Mouse (Mus musculus): ENCODE data around the gene Taok2. TPM values are rescaled to one million over a fixed set of nuclear protein-coding genes. Genes with fewer than 3 reads are reported as not detected.

Gene Taok2
- total RNA-seq, 2 experiments from 2014 or later, result 33.1 to 33.5 TPM

DNA sequence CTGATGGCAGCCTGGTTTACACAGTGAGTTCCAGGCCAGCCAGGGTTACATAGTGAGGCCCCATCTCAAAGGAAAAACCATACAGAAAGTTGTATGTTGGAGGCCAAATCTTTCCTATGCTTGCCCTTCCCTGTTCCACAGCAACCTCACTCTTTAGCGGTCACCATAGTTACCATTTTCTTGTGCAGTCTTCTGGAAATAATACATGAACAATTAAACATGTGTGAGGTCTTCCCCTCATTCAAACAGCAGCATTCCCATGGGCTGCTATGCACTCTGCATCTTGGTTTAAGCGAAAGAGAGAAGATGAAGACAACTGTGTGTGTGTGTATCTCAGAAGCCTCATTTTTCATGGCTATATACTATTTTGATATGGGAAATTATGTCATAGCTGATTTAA is 39.0 kb downstream of the Taok2 start:
- DNase-seq, result no peak
- intact Hi-C loops (cut with DNase I; ENCODE audit: low total_unique reads), result no loop called here

GRCm38 (mm10) chr7:126843276-126843675 is 41.2 kb downstream of the Taok2 start:
- DNase-seq, result no peak
- intact Hi-C loops (cut with DNase I; ENCODE audit: low total_unique reads), result no loop called here

- intact Hi-C loops (cut with DNase I; ENCODE audit: low total_unique reads), result no loop called here
- no peak for DNase-seq
Measured at GRCm38 (mm10) chr7:126833294-126833693, 51.2 kb downstream of the Taok2 start.

DNA sequence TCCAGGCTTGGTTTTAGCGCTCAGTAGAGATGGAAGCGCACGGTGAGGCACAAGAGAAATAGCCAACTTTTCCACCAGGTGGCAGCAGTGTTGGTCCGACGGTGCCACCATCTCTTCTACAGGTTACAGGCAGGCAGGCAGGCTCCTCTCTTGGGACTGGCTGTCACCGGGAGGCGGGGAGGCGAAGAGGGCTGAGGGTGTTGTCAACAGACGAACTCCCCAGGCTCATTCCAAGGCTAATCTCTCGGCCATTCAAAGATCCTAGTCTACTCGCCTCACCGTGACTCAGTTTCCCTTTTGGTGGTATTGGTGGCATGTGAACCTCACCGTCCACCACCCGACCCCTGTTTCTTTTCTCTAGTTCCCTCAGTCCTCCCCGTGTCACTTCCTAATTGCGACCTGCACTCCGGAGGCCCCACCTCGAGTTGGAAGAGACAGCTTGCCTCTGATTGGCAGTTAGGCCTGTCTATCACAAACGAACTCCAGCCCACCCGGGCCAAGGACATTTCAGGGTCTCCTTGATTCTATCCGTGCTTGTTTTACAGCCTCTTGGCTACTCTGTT is 52.4 kb downstream of the Taok2 start:
- DNase-seq, result peak; percentile 73
- intact Hi-C loops (cut with DNase I; ENCODE audit: low total_unique reads), result no loop called here

DNA sequence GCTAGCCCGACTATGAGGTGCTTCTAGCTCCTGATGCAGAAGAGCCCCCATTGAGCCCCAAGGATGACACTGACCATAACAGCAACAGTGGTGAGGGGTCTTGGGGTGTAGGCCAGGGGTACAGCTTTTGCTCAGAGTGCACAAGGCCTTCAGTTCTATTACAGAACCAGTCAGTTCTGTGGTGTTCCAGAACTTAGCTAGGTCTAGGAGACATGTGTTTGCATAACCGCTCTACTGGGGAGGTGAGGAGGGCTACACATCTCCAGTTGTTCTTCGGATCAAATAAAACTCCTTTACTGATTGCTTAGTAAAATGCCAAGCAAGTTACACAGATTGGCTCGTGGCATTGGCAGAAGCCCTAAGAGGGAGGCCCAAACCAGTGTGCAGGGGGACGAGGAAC is 53.0 kb downstream of the Taok2 start, which contains the start of gene 4930451I11Rik:
4930451I11Rik (minus strand) TSS at position 101 of the 400 bp plus-strand sequence.
- intact Hi-C loops (cut with DNase I; ENCODE audit: low total_unique reads), result loop anchor here (2.0 kb wide), 1 partner anchor 279 kb away; no protein-coding TSS in a partner anchor
- DNase-seq, result no peak

DNA sequence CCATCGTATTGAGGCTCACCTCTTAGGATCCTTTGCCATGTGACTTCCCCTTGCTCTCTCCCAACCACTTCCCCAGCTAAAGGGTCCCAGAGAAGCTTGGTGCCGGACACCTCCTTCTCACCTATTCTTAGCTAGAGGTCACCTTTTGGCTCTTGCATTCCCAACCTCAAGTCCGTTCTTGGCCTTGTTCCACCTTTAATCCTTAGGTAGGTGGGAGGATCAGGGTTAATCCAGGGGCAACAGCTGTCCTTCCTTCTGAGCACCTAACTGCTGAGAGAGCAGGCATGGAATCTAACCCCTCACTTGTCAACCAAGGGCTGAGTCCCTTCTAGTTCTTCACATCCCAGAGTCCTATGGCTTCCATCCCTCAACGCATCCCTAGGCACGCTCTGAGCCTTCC is 58.6 kb downstream of the Taok2 start:
- no peak for DNase-seq
- intact Hi-C loops (cut with DNase I; ENCODE audit: low total_unique reads), result loop anchor here (5.0 kb wide), 1 partner anchor 126 kb away; the partner anchor contains the start of gene Sez6l2

GRCm38 (mm10) chr7:126825403-126825802 is 59.1 kb downstream of the Taok2 start:
- no peak for DNase-seq
- intact Hi-C loops (cut with DNase I; ENCODE audit: low total_unique reads), result loop anchor here (5.0 kb wide), 1 partner anchor 127 kb away; the partner anchor contains the start of gene Sez6l2

GRCm38 (mm10) chr7:126823940-126824339 is 60.6 kb downstream of the Taok2 start:
- intact Hi-C loops (cut with DNase I; ENCODE audit: low total_unique reads), result loop anchor here (5.0 kb wide), 3 partner anchors 33 to 283 kb away; no protein-coding TSS in a partner anchor
- no peak for DNase-seq

- intact Hi-C loops (cut with DNase I; ENCODE audit: low total_unique reads), result loop anchor here (5.0 kb wide), 3 partner anchors 34 to 284 kb away; no protein-coding TSS in a partner anchor
- DNase-seq, result no peak
Measured at GRCm38 (mm10) chr7:126823202-126823711, 61.2 kb downstream of the Taok2 start.

- intact Hi-C loops (cut with DNase I; ENCODE audit: low total_unique reads), result loop anchor here (5.0 kb wide), 3 partner anchors 35 to 285 kb away; no protein-coding TSS in a partner anchor
- DNase-seq, result no peak
Measured at GRCm38 (mm10) chr7:126822741-126823140, 61.8 kb downstream of the Taok2 start.

GRCm38 (mm10) chr7:126821835-126822511 is 62.5 kb downstream of the Taok2 start:
- DNase-seq, result peak; percentile 82
- intact Hi-C loops (cut with DNase I; ENCODE audit: low total_unique reads), result loop anchor here (5.0 kb wide), 3 partner anchors 35 to 285 kb away; no protein-coding TSS in a partner anchor

DNA sequence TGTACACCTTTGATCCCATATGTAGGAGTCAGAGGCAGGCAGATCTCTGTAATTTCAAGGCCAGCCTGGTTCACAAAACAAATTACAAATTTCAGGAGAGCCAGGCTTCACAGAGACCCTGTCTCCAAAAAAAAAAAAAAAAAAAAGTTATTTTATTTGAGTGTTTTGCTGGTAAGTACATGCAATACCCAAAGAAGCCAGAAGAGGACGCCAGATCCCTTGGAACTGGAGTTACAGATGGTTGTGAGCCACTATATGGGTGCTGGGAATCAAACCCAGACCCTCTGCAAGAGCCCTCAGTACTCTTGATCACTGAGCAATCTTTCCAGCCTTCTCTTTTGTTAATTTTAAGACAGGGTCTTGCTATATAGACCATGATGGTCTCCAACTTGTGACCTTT is 65.7 kb downstream of the Taok2 start:
- intact Hi-C loops (cut with DNase I; ENCODE audit: low total_unique reads), result no loop called here

GRCm38 (mm10) chr7:126817595-126817994 is 66.9 kb downstream of the Taok2 start:
- DNase-seq, result no peak

More for the DNA sequence above, 65.7 kb downstream of the Taok2 start:
- DNase-seq, result no peak

DNA sequence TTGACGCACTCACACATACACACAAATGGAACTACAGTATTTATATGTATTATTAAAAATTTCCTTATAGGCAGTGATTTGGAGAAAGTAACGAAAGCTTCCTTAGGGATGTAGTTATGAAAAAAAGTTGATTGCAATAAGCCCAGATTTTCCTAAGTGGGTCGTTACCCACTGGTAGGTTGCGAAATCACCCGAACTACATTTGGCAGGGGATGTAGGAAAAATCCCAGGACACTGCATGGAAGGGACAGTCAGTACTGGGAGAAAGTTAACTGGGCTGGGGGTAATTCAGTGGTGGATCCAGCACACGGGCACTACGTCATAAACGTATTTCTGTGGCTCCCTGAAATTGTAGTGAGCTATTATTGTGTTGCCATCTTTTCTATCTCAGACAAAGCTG is 68.0 kb downstream of the Taok2 start:
- intact Hi-C loops (cut with DNase I; ENCODE audit: low total_unique reads), result no loop called here
- DNase-seq, result no peak

More at GRCm38 (mm10) chr7:126817595-126817994, 66.9 kb downstream of the Taok2 start:
- intact Hi-C loops (cut with DNase I; ENCODE audit: low total_unique reads), result no loop called here

DNA sequence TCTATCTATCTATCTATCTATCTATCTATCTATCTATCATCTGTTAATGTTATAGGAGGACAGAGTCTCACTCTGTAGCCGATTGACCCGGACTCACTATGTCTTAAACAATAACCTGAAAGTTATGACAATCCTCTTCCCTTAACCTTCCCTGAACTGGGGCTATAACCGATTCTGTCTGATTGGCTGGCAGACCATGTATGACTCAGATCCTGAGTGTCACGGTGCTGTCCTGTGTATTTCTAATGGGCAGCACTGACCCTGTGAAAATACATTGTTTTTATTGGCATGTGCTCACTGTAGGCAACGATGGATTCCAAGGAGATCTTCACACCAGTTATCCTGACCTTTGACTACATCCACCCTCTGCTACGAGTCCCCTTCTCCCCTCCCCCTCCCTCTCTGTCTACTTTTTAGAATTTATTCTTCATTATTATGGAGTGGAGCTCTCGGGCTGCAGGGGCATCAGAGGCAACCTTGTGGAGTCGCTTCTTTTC is 68.7 kb downstream of the Taok2 start:
- DNase-seq, result no peak
- intact Hi-C loops (cut with DNase I; ENCODE audit: low total_unique reads), result no loop called here

Other genes starting within 250 kb of the Taok2 start
- gene Sgf29, start 235.4 kb downstream of the Taok2 start, total RNA-seq (2021), result 10 to 100 TPM; 23.2 to 24.6 TPM
- 10 to 100 TPM; 20.3 to 45.9 TPM for gene Sult1a1, start 208.3 kb downstream of the Taok2 start, total RNA-seq (2021)
- 10 to 100 TPM; 40.7 to 41.6 TPM for gene Bola2, start 189.3 kb downstream of the Taok2 start, total RNA-seq (2021)
- gene Slx1b, start 188.9 kb downstream of the Taok2 start, total RNA-seq (2021), result 1 to 10 TPM; 3.7 to 4.6 TPM
- 1 to 10 TPM; 2.7 to 3.6 TPM for gene Coro1a, start 176.9 kb downstream of the Taok2 start, total RNA-seq (2021)
- gene Mapk3, start 125.1 kb downstream of the Taok2 start, total RNA-seq (2021), result 10 to 100 TPM; 35.0 to 40.0 TPM
- 1 to 10 TPM in 1 of 2 experiments, under 1 TPM in 1; 0.92 to 1.8 TPM for gene Gdpd3, start 118.4 kb downstream of the Taok2 start, total RNA-seq (2021)
- gene Ypel3, start 107.7 kb downstream of the Taok2 start, total RNA-seq (2021), result 10 to 100 TPM; 52.4 to 64.9 TPM
- gene Tbx6, start 103.2 kb downstream of the Taok2 start, total RNA-seq (2021), result under 1 TPM; 0.31 to 0.55 TPM
- 10 to 100 TPM; 28.0 to 33.6 TPM for gene Ppp4c, start 92.2 kb downstream of the Taok2 start, total RNA-seq (2021)
- 10 to 100 TPM; 12.5 to 14.2 TPM for gene Fam57b, start 87.0 kb downstream of the Taok2 start, total RNA-seq (2021)
- not detected for gene 4930451I11Rik, start 53.1 kb downstream of the Taok2 start, total RNA-seq (2021)
- not detected for gene Doc2a, start 37.3 kb downstream of the Taok2 start, total RNA-seq (2021)
- 1 to 10 TPM; 6.1 to 8.5 TPM for gene Hirip3, start 22.7 kb downstream of the Taok2 start, total RNA-seq (2021)
- 10 to 100 TPM; 13.7 to 14.1 TPM for gene Ino80e, start 22.3 kb downstream of the Taok2 start, total RNA-seq (2021)
- gene Tmem219, start 38.2 kb upstream of the Taok2 start, total RNA-seq (2021), result 10 to 100 TPM; 11.9 to 13.1 TPM
- 1 to 10 TPM; 2.5 to 3.2 TPM for gene Kctd13, start 44.2 kb upstream of the Taok2 start, total RNA-seq (2021)
- not detected for gene Asphd1, start 64.9 kb upstream of the Taok2 start, total RNA-seq (2021)
- 1 to 10 TPM; 7.3 to 7.5 TPM for gene Sez6l2, start 65.9 kb upstream of the Taok2 start, total RNA-seq (2021)
- 10 to 100 TPM; 34.9 to 38.5 TPM for gene Cdipt, start 91.2 kb upstream of the Taok2 start, total RNA-seq (2021)
- gene Cdiptos, start 91.4 kb upstream of the Taok2 start, total RNA-seq (2021), result under 1 TPM; 0.59 to 0.78 TPM
- gene Mvp, start 129.9 kb upstream of the Taok2 start, total RNA-seq (2021), result 10 to 100 TPM; 19.5 to 27.1 TPM
- under 1 TPM in 1 of 2 experiments, not detected in 1; 0.97 TPM for gene Pagr1b, start 131.8 kb upstream of the Taok2 start, total RNA-seq (2021)
- 10 to 100 TPM in 1 of 2 experiments, 1 to 10 TPM in 1; 8.6 to 15.3 TPM for gene Pagr1a, start 132.6 kb upstream of the Taok2 start, total RNA-seq (2021)
- gene Gm42742, start 136.4 kb upstream of the Taok2 start, total RNA-seq (2021), result 10 to 100 TPM; 11.1 to 11.6 TPM
- 1 to 10 TPM; 1.6 TPM for gene Prrt2, start 136.5 kb upstream of the Taok2 start, total RNA-seq (2021)
- 10 to 100 TPM; 53.6 to 58.2 TPM for gene Maz, start 142.3 kb upstream of the Taok2 start, total RNA-seq (2021)
- gene Kif22, start 157.8 kb upstream of the Taok2 start, total RNA-seq (2021), result 1 to 10 TPM; 5.1 to 6.0 TPM
- gene Zg16, start 202.6 kb upstream of the Taok2 start, total RNA-seq (2021), result not detected
- gene AI467606, start 206.7 kb upstream of the Taok2 start, total RNA-seq (2021), result under 1 TPM; 0.95 to 0.96 TPM
- gene Qprt, start 237.5 kb upstream of the Taok2 start, total RNA-seq (2021), result 1 to 10 TPM in 1 of 2 experiments, under 1 TPM in 1; 0.97 to 1.4 TPM

Measured in gastrocnemius, postnatal 14 days (tissue).